Mouse (Mus musculus) thymus, adult 2 months (tissue): ENCODE measurements around the gene Sys1. TPM values are rescaled to one million over a fixed set of nuclear protein-coding genes. Genes with fewer than 3 reads are reported as not detected.

ENCODE experiments used
- DNase-seq: peaks from one replicate; pipeline ENCODE4 v3.0.0; 2021
- H3K27ac ChIP-seq: fragments of 200-500 bp; 2 replicates; pipeline ENCODE4 v1.5.1; 2012; ENCODE audit warnings: low read length, control low read depth; ENCODE audit not compliant: control insufficient read depth, insufficient read depth
- H3K27me3 ChIP-seq: fragments of 200-500 bp; 2 replicates; pipeline ENCODE4 v1.6.1; 2012; ENCODE audit warnings: mild to moderate bottlenecking, low read length, moderate library complexity, mixed read lengths; ENCODE audit not compliant: control insufficient read depth, insufficient read depth
- H3K36me3 ChIP-seq: fragments of 200-500 bp; 2 replicates; pipeline ENCODE4 v1.6.1; 2012; ENCODE audit warnings: mild to moderate bottlenecking, low read length, moderate library complexity; ENCODE audit not compliant: control insufficient read depth, insufficient read depth
- H3K4me1 ChIP-seq: fragments of 200-500 bp; replicated peaks from 2 replicates; pipeline ENCODE4 v1.6.1; 2012; ENCODE audit warnings: low read length; ENCODE audit not compliant: control insufficient read depth, insufficient read depth
- H3K4me3 ChIP-seq: fragments of 200-500 bp; 2 replicates; pipeline ENCODE4 v1.5.1; 2012; ENCODE audit warnings: mild to moderate bottlenecking, low read length, control low read depth, moderate library complexity; ENCODE audit not compliant: control insufficient read depth, insufficient read depth
- CTCF ChIP-seq: fragments of 200-500 bp; IDR thresholded peaks from 2 replicates; pipeline ENCODE4 v1.5.1; 2012; ENCODE audit warnings: mild to moderate bottlenecking, control low read depth, low read length, moderate library complexity, borderline replicate concordance; ENCODE audit not compliant: control insufficient read depth, poor library complexity, insufficient read depth; ENCODE audit errors: extremely low read depth
- POLR2A ChIP-seq: fragments of 200-500 bp; IDR thresholded peaks from 2 replicates; pipeline ENCODE4 v1.6.1; 2012; ENCODE audit warnings: mild to moderate bottlenecking, low read length, control low read depth, moderate library complexity; ENCODE audit not compliant: control insufficient read depth, poor library complexity, insufficient read depth; ENCODE audit errors: extremely low read depth
- WGBS: fragments of 180-500 bp; shearing (Covaris S2); methylation state at CpG from one replicate; pipeline ENCODE4 v1.1.7; 2018; 5-methylcytosine and 5-hydroxymethylcytosine counted together
- polyA plus RNA-seq: library from polyadenylated mRNA; depleted of rRNA; stranded (reverse); fragments of >200 nt; gene quantifications from 2 replicates; pipeline ENCODE4 v1.2.3, GENCODE M21; 2012; rRNA removed

Sys1 gene
- polyA plus RNA-seq = 183 and 220 TPM in 2 replicates

GRCm38 (mm10) chr2:164456864-164457300 lies at the start of gene Sys1:
Sys1 (plus strand) TSS chr2:164456964.
- TF ChIP-seq CTCF (no peak), POLR2A (no peak)
- Histone ChIP-seq H3K36me3 (no peaks in the 10 kb centered on the region), H3K27me3 (no peaks in the 10 kb centered on the region), H3K27ac (no peak within 1 kb of the TSS), H3K4me1 (peaks cover 8% of the 10 kb centered on the region), H3K4me3 (no peak within 1 kb of the TSS)
- 16% methylated on average over 7 of the region's 7 CpGs for WGBS
- no peak for DNase-seq

DNA sequence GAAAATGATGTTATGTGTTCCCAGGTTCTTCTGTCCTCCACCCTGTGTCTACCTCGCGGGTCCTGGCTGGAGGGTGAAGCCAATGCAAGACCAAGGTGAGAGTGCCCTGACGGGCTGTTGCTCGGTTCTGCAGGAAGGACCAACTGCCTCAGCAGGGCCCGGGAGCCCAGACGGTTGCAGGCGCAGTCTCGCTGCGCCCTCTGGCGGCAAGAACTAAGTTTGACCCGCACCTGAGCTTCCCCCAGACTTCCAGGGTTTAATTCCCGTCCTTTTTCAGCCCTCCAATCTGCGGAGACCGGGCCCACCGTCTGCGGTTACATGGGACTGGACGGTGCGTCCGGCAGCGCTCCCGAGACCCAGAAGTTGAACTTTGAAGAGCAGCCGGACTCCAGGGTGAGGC lies 49.1 kb upstream of the Sys1 start:
- H3K36me3 ChIP-seq = no peaks in the 10 kb centered on the region
- peak; percentile 53 for DNase-seq
- no peak overlapping the region for H3K4me3 ChIP-seq
- 2% methylated on average over 22 of the region's 22 CpGs for whole genome bisulfite sequencing
- no peak overlapping the region for H3K27ac ChIP-seq
- no peaks in the 10 kb centered on the region; the same call in 1 of the 2 replicates for H3K4me1 ChIP-seq
- peaks cover 9% of the 10 kb centered on the region; the same call in 1 of the 2 replicates for H3K27me3 ChIP-seq
- TF ChIP-seq POLR2A = no peak
- TF ChIP-seq CTCF = peak; percentile 95

- H3K4me3 ChIP-seq = no peak overlapping the region
- no peaks in the 10 kb centered on the region for H3K36me3 ChIP-seq
- TF ChIP-seq CTCF = no peak
- TF ChIP-seq POLR2A = no peak
- peaks cover 11% of the 10 kb centered on the region for H3K4me1 ChIP-seq
- no peak overlapping the region for H3K27ac ChIP-seq
- 54% methylated on average over 28 of the region's 28 CpGs for WGBS
- no peaks in the 10 kb centered on the region; the same call in 1 of the 2 replicates for H3K27me3 ChIP-seq
- DNase-seq = no peak
These were observed 42.6 kb upstream of the Sys1 start for GRCm38 (mm10) chr2:164414167-164414566.

DNA sequence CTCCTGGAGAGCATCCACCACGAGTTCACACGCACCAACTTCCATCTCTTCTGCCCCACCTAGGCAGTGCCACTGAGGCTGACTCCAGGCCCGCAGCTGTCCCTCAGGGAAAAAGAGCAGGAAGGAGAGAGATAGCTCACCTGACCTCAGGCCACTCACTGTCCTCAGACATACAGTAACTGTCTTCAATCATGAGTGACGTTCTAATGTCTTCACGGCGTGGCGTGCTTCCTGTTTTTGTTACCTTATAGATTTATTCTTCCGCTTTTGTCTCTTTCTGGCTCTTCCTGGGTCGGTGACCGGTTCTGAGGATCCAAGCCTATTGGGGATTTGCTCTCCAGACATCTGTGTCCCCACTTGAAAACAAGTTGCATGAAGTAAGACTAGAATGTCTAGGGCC lies 42.2 kb upstream of the Sys1 start:
- Histone ChIP-seq H3K27ac (no peak overlapping the region), H3K27me3 (no peaks in the 10 kb centered on the region; the same call in 1 of the 2 replicates), H3K36me3 (no peaks in the 10 kb centered on the region), H3K4me1 (peaks cover 11% of the 10 kb centered on the region), H3K4me3 (no peak overlapping the region)
- 70% methylated on average over 10 of the region's 10 CpGs for WGBS
- DNase-seq = no peak
- TF ChIP-seq CTCF (no peak), POLR2A (no peak)

DNA sequence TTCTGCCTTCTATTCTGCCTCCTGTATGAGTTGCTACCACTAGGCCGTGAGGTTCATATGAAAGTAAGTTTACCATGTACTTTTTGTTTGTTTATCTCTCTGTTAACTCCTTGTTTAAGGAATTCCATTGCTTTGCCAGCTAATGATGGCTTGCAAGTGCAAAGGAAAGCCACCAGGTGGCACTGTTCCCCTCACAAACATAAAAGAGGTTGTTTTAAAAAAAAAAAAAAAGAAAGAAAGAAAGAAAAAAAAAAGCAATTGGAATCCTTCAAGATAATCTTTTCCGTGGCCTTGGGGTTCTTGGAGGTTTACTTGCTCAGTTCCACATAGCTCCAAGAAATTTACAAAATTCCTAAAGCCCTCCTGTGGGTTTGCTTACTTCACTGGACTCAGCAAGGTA lies 39.6 kb upstream of the Sys1 start:
- no peaks in the 10 kb centered on the region for H3K36me3 ChIP-seq
- H3K27ac ChIP-seq = no peak overlapping the region
- TF ChIP-seq POLR2A (no peak), CTCF (no peak)
- H3K4me1 ChIP-seq = peaks cover 20% of the 10 kb centered on the region
- 1% methylated on average over 2 of the region's 2 CpGs for WGBS
- DNase-seq = no peak
- no peak overlapping the region for H3K4me3 ChIP-seq
- no peaks in the 10 kb centered on the region; the same call in 1 of the 2 replicates for H3K27me3 ChIP-seq

- WGBS = 26% methylated on average over 3 of the region's 3 CpGs
- Histone ChIP-seq H3K4me1 (peaks cover 30% of the 10 kb centered on the region), H3K27ac (no peak overlapping the region), H3K36me3 (no peaks in the 10 kb centered on the region), H3K4me3 (no peak overlapping the region), H3K27me3 (no peaks in the 10 kb centered on the region; the same call in 1 of the 2 replicates)
- DNase-seq = no peak
- TF ChIP-seq CTCF (no peak), POLR2A (no peak)
These were observed 38.4 kb upstream of the Sys1 start for GRCm38 (mm10) chr2:164418308-164418875.
